Mouse (Mus musculus) forebrain, embryonic 13.5 days (tissue): ENCODE measurements around the gene Slc35a5. TPM values are rescaled to one million over a fixed set of nuclear protein-coding genes. Genes with fewer than 3 reads are reported as not detected.

Source experiments
- ATAC-seq: fragments of 200-750 bp; cut with Nextera tagmentation; 2 replicates; pipeline ENCODE4 v1.8.0; 2017
- H3K27ac ChIP-seq: fragments of 300-500 bp; sonication (generic); 2 replicates; pipeline ENCODE4 v1.5.1; 2015; ENCODE audit warnings: inconsistent platforms, mild to moderate bottlenecking, moderate library complexity
- H3K27me3 ChIP-seq: fragments of 300-500 bp; sonication (generic); 2 replicates; pipeline ENCODE4 v1.6.1; 2015; ENCODE audit warnings: mild to moderate bottlenecking, inconsistent platforms
- H3K36me3 ChIP-seq: fragments of 300-500 bp; sonication (generic); 2 replicates; pipeline ENCODE4 v1.6.1; 2015; ENCODE audit warnings: mild to moderate bottlenecking, inconsistent platforms; ENCODE audit not compliant: poor library complexity, severe bottlenecking
- H3K4me1 ChIP-seq: fragments of 300-500 bp; sonication (generic); 2 replicates; pipeline ENCODE4 v1.6.1; 2015; ENCODE audit warnings: inconsistent platforms
- H3K4me2 ChIP-seq: fragments of 300-500 bp; sonication (generic); 2 replicates; pipeline ENCODE4 v1.6.1; 2015; ENCODE audit warnings: inconsistent platforms, mild to moderate bottlenecking, moderate library complexity
- H3K4me3 ChIP-seq: fragments of 300-500 bp; sonication (generic); 2 replicates; pipeline ENCODE4 v1.5.1; 2015; ENCODE audit warnings: mild to moderate bottlenecking, inconsistent platforms
- H3K9ac ChIP-seq: fragments of 300-500 bp; sonication (generic); 2 replicates; pipeline ENCODE4 v1.6.1; 2015; ENCODE audit warnings: mild to moderate bottlenecking, inconsistent platforms
- H3K9me3 ChIP-seq: fragments of 300-500 bp; sonication (generic); replicated peaks from 2 replicates; pipeline ENCODE4 v1.6.1; 2016; ENCODE audit warnings: inconsistent platforms
- WGBS: fragments of 180-500 bp; shearing (Covaris S2); methylation state at CpG from one replicate; pipeline ENCODE4 v1.1.7; 2015; 5-methylcytosine and 5-hydroxymethylcytosine counted together
- polyA plus RNA-seq: library from polyadenylated mRNA; unstranded; fragments of >200 nt; fragmentation: Nextera tagmentation; extraction: Ambion mirVana; gene quantifications from 2 replicates; pipeline ENCODE4 v1.2.1, GENCODE M21; 2015

Slc35a5 gene
- polyA plus RNA-seq, 1 experiment from 2014 or later = 23.6 TPM

- no peaks in the 10 kb centered on the region for H3K27me3 ChIP-seq
- H3K27ac ChIP-seq = no peak overlapping the region
- WGBS = 94% methylated on average over 6 of the region's 6 CpGs
- H3K9ac ChIP-seq = no peak overlapping the region
- ATAC-seq = no peak
- no peaks in the 10 kb centered on the region for H3K9me3 ChIP-seq
- H3K36me3 ChIP-seq = peaks cover 77% of the 10 kb centered on the region
- H3K4me3 ChIP-seq = no peak overlapping the region
- H3K4me1 ChIP-seq = no peaks in the 10 kb centered on the region
- H3K4me2 ChIP-seq = no peak overlapping the region
Measured at GRCm38 (mm10) chr16:45145119-45145518, 13.4 kb downstream of the Slc35a5 start.

DNA sequence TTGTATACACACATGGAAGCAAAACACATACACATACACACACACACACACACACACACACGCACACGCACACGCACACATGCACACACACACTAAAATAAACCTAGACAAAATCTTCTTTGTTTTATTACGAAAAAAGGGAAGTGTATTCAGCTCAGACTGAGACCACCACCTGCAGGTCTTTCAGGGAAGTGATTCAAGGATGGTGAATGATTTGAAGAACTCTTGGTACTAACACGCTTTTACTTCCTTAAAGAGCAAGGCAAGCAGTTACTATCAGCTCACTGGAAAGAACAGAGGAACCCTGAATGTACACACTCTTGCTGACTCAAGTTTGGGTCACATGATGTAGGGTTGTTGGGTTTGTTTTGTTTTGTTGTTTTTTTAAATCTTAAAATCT lies 15.9 kb downstream of the Slc35a5 start:
- Histone ChIP-seq H3K4me3 (no peak overlapping the region), H3K9ac (no peak overlapping the region), H3K4me2 (no peak overlapping the region), H3K27me3 (no peaks in the 10 kb centered on the region), H3K27ac (no peak overlapping the region), H3K9me3 (no peaks in the 10 kb centered on the region), H3K36me3 (peaks cover 79% of the 10 kb centered on the region), H3K4me1 (no peaks in the 10 kb centered on the region)
- 97% methylated on average over 5 of the region's 5 CpGs for WGBS
- no peak for ATAC-seq

- 96% methylated on average over 5 of the region's 5 CpGs for WGBS
- no peak overlapping the region for H3K9ac ChIP-seq
- H3K9me3 ChIP-seq = no peaks in the 10 kb centered on the region
- H3K4me3 ChIP-seq = no peak overlapping the region
- ATAC-seq = no peak
- peaks cover 72% of the 10 kb centered on the region for H3K36me3 ChIP-seq
- no peaks in the 10 kb centered on the region for H3K27me3 ChIP-seq
- H3K4me1 ChIP-seq = no peaks in the 10 kb centered on the region
- H3K4me2 ChIP-seq = no peak overlapping the region
- no peak overlapping the region for H3K27ac ChIP-seq
Measured at GRCm38 (mm10) chr16:45141711-45142110, 16.8 kb downstream of the Slc35a5 start.

GRCm38 (mm10) chr16:45127936-45128710 lies 30.4 kb downstream of the Slc35a5 start:
- H3K4me2 ChIP-seq = no peak overlapping the region
- H3K27me3 ChIP-seq = no peaks in the 10 kb centered on the region
- no peak for ATAC-seq
- no peak overlapping the region for H3K4me3 ChIP-seq
- H3K27ac ChIP-seq = no peak overlapping the region
- H3K9ac ChIP-seq = no peak overlapping the region
- H3K36me3 ChIP-seq = no peaks in the 10 kb centered on the region
- H3K4me1 ChIP-seq = no peaks in the 10 kb centered on the region
- no peaks in the 10 kb centered on the region for H3K9me3 ChIP-seq
- WGBS = 85% methylated on average over 2 of the region's 2 CpGs

DNA sequence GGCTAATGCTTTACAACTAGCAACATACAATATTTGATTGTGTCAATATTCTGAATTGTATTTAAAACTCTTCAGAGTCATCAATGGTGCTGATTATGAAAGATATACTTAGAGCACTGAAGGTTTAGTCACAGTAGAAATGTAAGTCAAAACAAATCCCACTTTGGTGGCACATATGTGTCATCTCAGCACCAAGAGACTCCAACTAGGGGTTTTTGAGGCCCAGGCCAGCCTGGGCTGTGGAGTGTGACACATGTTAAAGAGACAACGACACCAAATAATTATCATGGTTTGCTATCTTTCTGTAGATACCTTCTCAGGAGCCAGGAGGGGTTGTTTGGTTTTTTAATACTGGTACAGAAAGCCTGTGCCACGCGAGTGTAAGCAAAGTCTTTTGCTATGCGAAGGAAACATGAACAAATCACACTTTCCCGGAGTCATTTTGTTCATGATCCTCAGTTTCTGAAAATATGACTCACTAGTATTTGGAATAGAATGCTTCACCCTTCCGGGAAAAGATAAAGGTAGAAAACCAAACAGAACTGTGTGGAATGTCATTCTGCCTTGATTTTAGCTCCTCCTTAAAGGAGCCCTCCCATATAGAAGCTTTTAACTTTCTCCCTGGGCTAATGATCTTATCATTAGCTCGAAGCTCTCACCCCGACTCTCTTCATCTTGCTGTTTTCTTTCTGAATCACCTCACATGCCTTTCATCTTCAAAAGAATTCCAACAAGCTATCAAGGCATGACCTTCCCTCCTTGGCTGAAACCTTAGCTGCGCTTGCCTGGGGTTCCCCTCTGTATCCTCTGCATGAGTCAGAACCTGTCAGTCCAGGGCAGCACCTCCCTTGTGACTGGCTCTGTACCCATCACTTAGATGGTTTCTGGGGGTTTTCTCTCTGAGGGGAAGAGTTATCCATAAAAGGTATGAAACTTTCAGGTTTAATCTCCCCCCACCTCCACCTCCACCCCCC lies 34.0 kb downstream of the Slc35a5 start:
- peaks cover 6% of the 10 kb centered on the region; the same call in 1 of the 2 replicates for H3K4me1 ChIP-seq
- H3K27me3 ChIP-seq = no peaks in the 10 kb centered on the region
- no peaks in the 10 kb centered on the region for H3K9me3 ChIP-seq
- no peaks in the 10 kb centered on the region for H3K36me3 ChIP-seq
- no peak overlapping the region for H3K4me3 ChIP-seq
- H3K9ac ChIP-seq = no peak overlapping the region
- WGBS = 74% methylated on average over 9 of the region's 9 CpGs
- ATAC-seq = no peak
- H3K27ac ChIP-seq = no peak overlapping the region
- no peak overlapping the region for H3K4me2 ChIP-seq

- Histone ChIP-seq H3K27ac (no peak overlapping the region), H3K4me1 (peaks cover 6% of the 10 kb centered on the region; the same call in 1 of the 2 replicates), H3K36me3 (no peaks in the 10 kb centered on the region), H3K9ac (no peak overlapping the region), H3K27me3 (no peaks in the 10 kb centered on the region), H3K4me3 (no peak overlapping the region), H3K4me2 (no peak overlapping the region), H3K9me3 (no peaks in the 10 kb centered on the region)
- WGBS = 71% methylated on average over 5 of the region's 5 CpGs
- no peak for ATAC-seq
Measured at GRCm38 (mm10) chr16:45122571-45122970, 35.9 kb downstream of the Slc35a5 start.

- H3K4me3 ChIP-seq = no peak overlapping the region
- peaks cover 6% of the 10 kb centered on the region; the same call in 1 of the 2 replicates for H3K4me1 ChIP-seq
- no peak overlapping the region for H3K9ac ChIP-seq
- H3K36me3 ChIP-seq = no peaks in the 10 kb centered on the region
- H3K27me3 ChIP-seq = no peaks in the 10 kb centered on the region
- no peak for ATAC-seq
- H3K9me3 ChIP-seq = no peaks in the 10 kb centered on the region
- no peak overlapping the region for H3K4me2 ChIP-seq
- 69% methylated on average over 5 of the region's 5 CpGs for WGBS
- no peak overlapping the region; the same call in 1 of the 2 replicates for H3K27ac ChIP-seq
Measured at GRCm38 (mm10) chr16:45120844-45121425, 37.6 kb downstream of the Slc35a5 start.

DNA sequence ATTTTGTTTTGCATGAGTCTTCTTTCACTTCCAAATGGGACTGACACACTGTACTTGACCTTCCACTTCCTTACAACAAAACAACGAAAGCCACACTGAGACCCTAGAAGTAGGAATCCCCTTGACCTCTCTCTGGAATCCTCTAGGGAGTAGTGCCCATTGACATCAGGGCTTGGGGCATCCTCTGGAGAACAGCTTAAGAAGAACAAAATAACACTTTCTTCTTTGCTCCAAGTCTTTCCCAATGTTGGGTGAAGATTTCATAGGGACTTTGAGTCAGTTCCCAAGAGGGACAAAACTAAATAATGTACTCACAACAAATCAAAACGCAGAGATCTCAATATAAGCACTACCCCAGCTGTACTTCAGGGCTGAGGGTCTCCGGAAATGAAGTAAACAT lies 39.7 kb downstream of the Slc35a5 start:
- 88% methylated on average over 3 of the region's 3 CpGs for WGBS
- H3K4me3 ChIP-seq = no peak overlapping the region
- H3K36me3 ChIP-seq = no peaks in the 10 kb centered on the region
- ATAC-seq = no peak
- H3K27me3 ChIP-seq = no peaks in the 10 kb centered on the region
- H3K9ac ChIP-seq = no peak overlapping the region
- H3K4me1 ChIP-seq = peaks cover 6% of the 10 kb centered on the region; the same call in 1 of the 2 replicates
- no peaks in the 10 kb centered on the region for H3K9me3 ChIP-seq
- H3K27ac ChIP-seq = no peak overlapping the region
- no peak overlapping the region for H3K4me2 ChIP-seq

- no peak overlapping the region for H3K27ac ChIP-seq
- H3K9me3 ChIP-seq = no peaks in the 10 kb centered on the region
- H3K36me3 ChIP-seq = no peaks in the 10 kb centered on the region
- peaks cover 6% of the 10 kb centered on the region; the same call in 1 of the 2 replicates for H3K4me1 ChIP-seq
- no peak overlapping the region for H3K4me2 ChIP-seq
- 92% methylated on average over 3 of the region's 3 CpGs for WGBS
- no peak overlapping the region for H3K9ac ChIP-seq
- no peak overlapping the region for H3K4me3 ChIP-seq
- no peaks in the 10 kb centered on the region for H3K27me3 ChIP-seq
- ATAC-seq = no peak
Measured at GRCm38 (mm10) chr16:45117200-45117599, 41.3 kb downstream of the Slc35a5 start.

GRCm38 (mm10) chr16:45110498-45110897 lies 48.0 kb downstream of the Slc35a5 start:
- ATAC-seq = no peak
- H3K9ac ChIP-seq = no peak overlapping the region
- H3K27ac ChIP-seq = no peak overlapping the region
- no peak overlapping the region for H3K4me3 ChIP-seq
- no peaks in the 10 kb centered on the region for H3K9me3 ChIP-seq
- no peaks in the 10 kb centered on the region for H3K27me3 ChIP-seq
- H3K4me2 ChIP-seq = no peak overlapping the region
- 82% methylated on average over 4 of the region's 4 CpGs for WGBS
- no peaks in the 10 kb centered on the region for H3K4me1 ChIP-seq
- no peaks in the 10 kb centered on the region for H3K36me3 ChIP-seq

- no peaks in the 10 kb centered on the region for H3K4me1 ChIP-seq
- no peak for ATAC-seq
- no peaks in the 10 kb centered on the region for H3K27me3 ChIP-seq
- no peak overlapping the region for H3K9ac ChIP-seq
- H3K36me3 ChIP-seq = no peaks in the 10 kb centered on the region
- no peak overlapping the region for H3K4me3 ChIP-seq
- H3K9me3 ChIP-seq = no peaks in the 10 kb centered on the region
- no peak overlapping the region for H3K27ac ChIP-seq
- 77% methylated on average over 5 of the region's 5 CpGs for WGBS
- no peak overlapping the region for H3K4me2 ChIP-seq
Measured at GRCm38 (mm10) chr16:45108203-45108878, 50.2 kb downstream of the Slc35a5 start.
